Mouse (Mus musculus) E14TG2a.4 (cell line): ENCODE results near the gene Gm17304.

Experiments used
- CTCF ChIP-seq: conservative IDR thresholded peaks from 2 replicates; pipeline ENCODE4 v1.5.1; 2014; ENCODE audit warnings: low read length
- NANOG ChIP-seq: IDR thresholded peaks from 2 replicates; pipeline ENCODE4 v1.6.1; 2014; ENCODE audit warnings: borderline replicate concordance, low read length, mixed read lengths

GRCm38 (mm10) chr5:106590686-106591085, 18.2 kb upstream of the Gm17304 start:
- TF ChIP-seq CTCF, result no peak
- TF ChIP-seq NANOG, result no peak
